Mouse (Mus musculus) CH12.LX (cell line): ENCODE data around the gene Inpp4b.

Source experiments
- BHLHE40 ChIP-seq: IDR thresholded peaks from 2 replicates; pipeline ENCODE4 v1.6.1; 2011; ENCODE audit warnings: mild to moderate bottlenecking, low read depth, low read length, improper control_type of control experiment
- CTCF ChIP-seq, 2 experiments: IDR thresholded peaks in 1 of 2; conservative IDR thresholded peaks in 1 of 2; 2 replicates each; pipeline ENCODE4 v1.5.1; 2011 to 2012; ENCODE audit warnings: low read depth in 2 of 2, low read length in 2 of 2, improper control_type of control experiment in 1 of 2, inconsistent platforms in 1 of 2, mild to moderate bottlenecking in 1 of 2, moderate library complexity in 1 of 2
- EP300 ChIP-seq: IDR thresholded peaks from 2 replicates; pipeline ENCODE4 v1.6.1; 2011; ENCODE audit warnings: low read length, improper control_type of control experiment
- MYC ChIP-seq: IDR thresholded peaks from 2 replicates; pipeline ENCODE4 v1.6.1; 2011; ENCODE audit warnings: low read depth, mild to moderate bottlenecking, improper control_type of control experiment, low read length
- NELFE ChIP-seq: IDR thresholded peaks from 2 replicates; pipeline ENCODE4 v1.6.1; 2011; ENCODE audit warnings: low read depth, low read length, improper control_type of control experiment
- POLR2A ChIP-seq: IDR thresholded peaks from 2 replicates; pipeline ENCODE4 v1.6.1; 2011; ENCODE audit warnings: low read depth, mild to moderate bottlenecking, improper control_type of control experiment, low read length
- RCOR1 ChIP-seq: conservative IDR thresholded peaks from 2 replicates; pipeline ENCODE4 v1.6.1; 2012; ENCODE audit warnings: low read depth, mild to moderate bottlenecking, inconsistent platforms, low read length, improper control_type of control experiment
- SMC3 ChIP-seq: IDR thresholded peaks from 2 replicates; pipeline ENCODE4 v1.6.1; 2011; ENCODE audit warnings: low read depth, low read length, improper control_type of control experiment
- TCF12 ChIP-seq: IDR thresholded peaks from 2 replicates; pipeline ENCODE4 v1.6.1; 2014; ENCODE audit warnings: low read depth, mild to moderate bottlenecking, inconsistent platforms, low read length, improper control_type of control experiment
- USF1 ChIP-seq: IDR thresholded peaks from 2 replicates; pipeline ENCODE4 v1.6.1; 2014; ENCODE audit warnings: low read depth, mild to moderate bottlenecking, inconsistent platforms, low read length, improper control_type of control experiment
- ZKSCAN1 ChIP-seq: IDR thresholded peaks from 2 replicates; pipeline ENCODE4 v1.6.1; 2012; ENCODE audit warnings: low read depth, inconsistent platforms, low read length, improper control_type of control experiment, borderline replicate concordance
- ZNF384 ChIP-seq: IDR thresholded peaks from 2 replicates; pipeline ENCODE4 v1.6.1; 2012; ENCODE audit warnings: low read depth, low read length, improper control_type of control experiment, inconsistent platforms

DNA sequence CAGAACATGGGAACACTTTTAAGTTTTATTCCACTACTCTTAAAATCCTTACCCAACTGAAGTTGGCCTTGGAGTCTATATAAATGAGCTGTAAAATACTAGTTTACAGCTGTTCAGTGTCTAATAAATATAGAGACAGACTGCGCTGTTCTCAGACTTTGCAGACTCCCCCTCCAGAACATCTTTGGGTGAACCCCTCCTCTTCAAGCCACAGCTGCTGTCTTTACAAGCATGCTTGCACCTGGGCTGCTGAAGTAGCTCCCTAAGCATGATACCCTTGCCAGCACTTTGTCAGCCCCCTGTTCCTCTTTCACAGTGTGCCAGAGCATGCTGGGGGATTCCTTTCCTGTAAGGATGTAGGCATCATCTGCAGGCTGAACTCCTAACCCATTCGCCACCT, 272.2 kb downstream of the Inpp4b start:
- TF ChIP-seq CTCF (conservative IDR thresholded peaks at IDR 0.05 in 1 of 2, IDR thresholded peaks at IDR 0.05 in 1 of 2; ENCODE audit: low read depth in 2 of 2, low read length in 2 of 2) (no peak), ZKSCAN1 (no peak), EP300 (0 out of 2 replicates have a peak, but pooled peaks have one; percentile 27), NELFE (no peak), USF1 (no peak), BHLHE40 (no peak), MYC (no peak), POLR2A (no peak), TCF12 (peak; percentile 48; the same call in 1 of the 2 replicates), SMC3 (no peak), RCOR1 (no peak), ZNF384 (no peak)
